Mouse (Mus musculus): Measurements from ENCODE around the gene Sgcd.

GRCm38 (mm10) chr11:47167376-47167775, 821.4 kb downstream of the Sgcd start:
- no peak for TF ChIP-seq CTCF (IDR thresholded peaks at IDR 0.05; ENCODE audit: low read depth)
- no peak for TF ChIP-seq EP300 (optimal IDR thresholded peaks at IDR 0.05)
